Comparison of ENCODE assay signal across 9 mouse cellular contexts in genomic region chr4:155602753-155603152, GRCm38 (mm10). TPM values are rescaled to one million over a fixed set of nuclear protein-coding genes. Genes with fewer than 3 reads are reported as not detected.
DNase-seq lines count a peak whose midpoint lies in the region; ATAC-seq and TF ChIP-seq lines count a peak whose summit lies in the region.
"Had no signal": no experiment of that assay in that cellular context is flagged by ENCODE, and none has a peak within 500 bp of the region (broad histone marks: within the 10 kb centered on the region; RNA-seq: fewer than 3 reads in every experiment).

No protein-coding gene starts in this region.

- H3K9me3 ChIP-seq in heart, embryonic 14.5 days (ENCODE audit: control insufficient read depth, low read length) = no peaks in the 10 kb centered on the region
- no peaks in the 10 kb centered on the region for H3K9me3 ChIP-seq in G1E (replicated peaks)
- no peaks in the 10 kb centered on the region for H3K9me3 ChIP-seq in forebrain, postnatal 0 days (ENCODE audit: low read length)
- no peaks in the 10 kb centered on the region for H3K9me3 ChIP-seq in liver, embryonic 16.5 days (replicated peaks; ENCODE audit: control insufficient read depth, low read length)

- no peak for ATAC-seq in heart, embryonic 14.5 days (ENCODE audit: insufficient number of reproducible peaks, insufficient read depth, low FRiP score, low read depth)
- no peak for ATAC-seq in G1E (ENCODE audit: extremely low read depth, insufficient number of reproducible peaks, low FRiP score, poor library complexity, severe bottlenecking)
- no peak for ATAC-seq in forebrain, postnatal 0 days
- no peak for ATAC-seq in liver, embryonic 16.5 days (ENCODE audit: low read depth)

- TF ChIP-seq CTCF in G1E (IDR thresholded peaks at IDR 0.05; ENCODE audit: low read depth, low read length) = no peak
- no peak for TF ChIP-seq CTCF in forebrain, postnatal 0 days (IDR thresholded peaks at IDR 0.05; ENCODE audit: low read depth)

- H3K4me2 ChIP-seq in heart, embryonic 14.5 days (ENCODE audit: low read length) = peak overlapping the region; percentile 93
- H3K4me2 ChIP-seq in forebrain, postnatal 0 days (ENCODE audit: low read depth) = peak overlapping the region; percentile 83
- peak overlapping the region; percentile 88 for H3K4me2 ChIP-seq in liver, embryonic 16.5 days (ENCODE audit: low read depth, low read length)

- 77% methylated on average over 1 of the region's 1 CpGs for WGBS in heart, embryonic 14.5 days
- 100% methylated on average over 1 of the region's 1 CpGs for WGBS in forebrain, postnatal 0 days
- 28% methylated on average over 1 of the region's 1 CpGs for WGBS in liver, embryonic 16.5 days (ENCODE audit: insufficient replicate concordance)

- H3K27ac ChIP-seq in heart, embryonic 14.5 days (replicated peaks in 1 of 2; ENCODE audit: control insufficient read depth in 1 of 2, insufficient read depth in 1 of 2, low read depth in 2 of 2, low read length in 2 of 2) = no peak overlapping the region
- no peak overlapping the region for H3K27ac ChIP-seq in forebrain, postnatal 0 days (ENCODE audit: low read depth, low read length)
- H3K27ac ChIP-seq in liver, embryonic 16.5 days (ENCODE audit: low read length) = peak overlapping the region; percentile 95

- no peak for DNase-seq in heart, postnatal 14 days
- no peak for DNase-seq in G1E (ENCODE audit: low spot score)
- DNase-seq in forebrain, postnatal 0 days = no peak
- DNase-seq in right cerebral cortex, adult 18-20 months = no peak
- DNase-seq in urinary bladder, postnatal 14 days (ENCODE audit: low spot score) = no peak
- no peak for DNase-seq in thymus, postnatal 36 days
- DNase-seq: cerebellum, adult 11-12 months had no signal

- peaks cover 0 to 11% of the 10 kb centered on the region in 2 experiments; a peak in 2 of 4 replicates for H3K4me1 ChIP-seq in heart, embryonic 14.5 days (ENCODE audit: control insufficient read depth in 2 of 2, insufficient read depth in 2 of 2, low read length in 2 of 2)
- peaks cover 53% of the 10 kb centered on the region for H3K4me1 ChIP-seq in G1E (ENCODE audit: insufficient read depth, low read depth, low read length)
- peaks cover 13% of the 10 kb centered on the region; the same call in 1 of the 2 replicates for H3K4me1 ChIP-seq in forebrain, postnatal 0 days (ENCODE audit: insufficient read depth)
- peaks cover 32% of the 10 kb centered on the region for H3K4me1 ChIP-seq in liver, embryonic 16.5 days (ENCODE audit: control insufficient read depth, low read depth, low read length)

- H3K36me3 ChIP-seq in heart, embryonic 14.5 days (ENCODE audit: control insufficient read depth, insufficient read depth, low read length) = peaks cover 28% of the 10 kb centered on the region
- peaks cover 50% of the 10 kb centered on the region for H3K36me3 ChIP-seq in G1E (replicated peaks)
- H3K36me3 ChIP-seq in forebrain, postnatal 0 days (ENCODE audit: insufficient read depth) = no peaks in the 10 kb centered on the region
- H3K36me3 ChIP-seq in liver, embryonic 16.5 days (ENCODE audit: control insufficient read depth, insufficient read depth) = no peaks in the 10 kb centered on the region

- peak overlapping the region in 1 of 2 experiments; percentile 97; a peak in 2 of 4 replicates for H3K4me3 ChIP-seq in heart, embryonic 14.5 days (ENCODE audit: control insufficient read depth in 1 of 2, insufficient read depth in 1 of 2, low read depth in 1 of 2, low read length in 2 of 2)
- H3K4me3 ChIP-seq in G1E (ENCODE audit: low read depth, low read length) = peak overlapping the region; percentile 94
- peak overlapping the region; percentile 79; the same call in 1 of the 2 replicates for H3K4me3 ChIP-seq in forebrain, postnatal 0 days (ENCODE audit: low read depth, low read length)
- H3K4me3 ChIP-seq in liver, embryonic 16.5 days (ENCODE audit: low read depth, low read length) = peak overlapping the region; percentile 96

- H3K27me3 ChIP-seq in heart, embryonic 14.5 days (ENCODE audit: control insufficient read depth, insufficient read depth, low read length) = no peaks in the 10 kb centered on the region
- H3K27me3 ChIP-seq in G1E (ENCODE audit: insufficient read depth, low read length) = no peaks in the 10 kb centered on the region
- no peaks in the 10 kb centered on the region for H3K27me3 ChIP-seq in forebrain, postnatal 0 days (ENCODE audit: insufficient read depth, low read length)
- no peaks in the 10 kb centered on the region for H3K27me3 ChIP-seq in liver, embryonic 16.5 days (ENCODE audit: control insufficient read depth, insufficient read depth, low read depth, low read length)

- intact Hi-C loops in heart, postnatal 14 days (cut with DNase I) = no loop called here

- peak overlapping the region; percentile 94; the same call in 1 of the 2 replicates for H3K9ac ChIP-seq in heart, embryonic 14.5 days (ENCODE audit: low read length)
- no peak overlapping the region for H3K9ac ChIP-seq in forebrain, postnatal 0 days
- H3K9ac ChIP-seq in liver, embryonic 16.5 days (ENCODE audit: low read depth, low read length) = peak overlapping the region; percentile 91

RNA-seq across cellular contexts. Expression of gene Slc35e2, which starts 1.5 kb away (rescaled TPM):
- polyA plus RNA-seq in heart, embryonic 14.5 days (2014; fragmentation: Nextera tagmentation; extraction: Ambion mirVana) = 7.7 and 8.5 TPM in 2 replicates
- 10 to 100 TPM; 11.2 to 11.4 TPM for total RNA-seq in heart, postnatal 14 days (2021)
- total RNA-seq in G1E (2014; fragmentation: Nextera tagmentation) (34.4 and 41.1 TPM in 2 replicates), G1E (2017) (20.3 and 23.3 TPM in 2 replicates)
- 2.0 and 2.3 TPM in 2 replicates for polyA plus RNA-seq in G1E (2012)
- total RNA-seq in forebrain, postnatal 0 days (2014; rRNA removed) = 39.9 and 49.2 TPM in 2 replicates
- polyA plus RNA-seq in forebrain, postnatal 0 days (2015; fragmentation: Nextera tagmentation; extraction: Ambion mirVana) = 8.6 and 10.5 TPM in 2 replicates
- polyA plus RNA-seq in liver, embryonic 16.5 days (2015; fragmentation: Nextera tagmentation; extraction: Ambion mirVana) = 5.6 and 6.4 TPM in 2 replicates

RNA-seq across cellular contexts. Expression of gene Cdk11b, which starts 21.9 kb away (rescaled TPM):
- 33.5 and 36.7 TPM in 2 replicates for polyA plus RNA-seq in heart, embryonic 14.5 days (2014; fragmentation: Nextera tagmentation; extraction: Ambion mirVana)
- total RNA-seq in heart, postnatal 14 days (2021) = 10 to 100 TPM; 25.8 to 28.9 TPM
- 86.4 and 106 TPM in 2 replicates for total RNA-seq in G1E (2014; fragmentation: Nextera tagmentation)
- 41.4 and 53.3 TPM in 2 replicates for total RNA-seq in G1E (2017)
- 114 and 144 TPM in 2 replicates for polyA plus RNA-seq in G1E (2012)
- total RNA-seq in forebrain, postnatal 0 days (2014; rRNA removed) = 20.7 and 21.8 TPM in 2 replicates
- 48.7 and 64.7 TPM in 2 replicates for polyA plus RNA-seq in forebrain, postnatal 0 days (2015; fragmentation: Nextera tagmentation; extraction: Ambion mirVana)
- 19.4 and 20.3 TPM in 2 replicates for polyA plus RNA-seq in liver, embryonic 16.5 days (2015; fragmentation: Nextera tagmentation; extraction: Ambion mirVana)

RNA-seq across cellular contexts. Expression of gene Nadk, which starts 40.6 kb away (rescaled TPM):
- polyA plus RNA-seq in heart, embryonic 14.5 days (2014; fragmentation: Nextera tagmentation; extraction: Ambion mirVana) = 49.9 and 51.4 TPM in 2 replicates
- 10 to 100 TPM; 36.6 to 36.7 TPM for total RNA-seq in heart, postnatal 14 days (2021)
- total RNA-seq in G1E (2014; fragmentation: Nextera tagmentation) (50.4 and 61.6 TPM in 2 replicates), G1E (2017) (67.5 and 76.3 TPM in 2 replicates)
- 49.5 and 58.4 TPM in 2 replicates for polyA plus RNA-seq in G1E (2012)
- total RNA-seq in forebrain, postnatal 0 days (2014; rRNA removed) = 86.0 and 89.7 TPM in 2 replicates
- 66.4 and 66.7 TPM in 2 replicates for polyA plus RNA-seq in forebrain, postnatal 0 days (2015; fragmentation: Nextera tagmentation; extraction: Ambion mirVana)
- 42.9 and 45.3 TPM in 2 replicates for polyA plus RNA-seq in liver, embryonic 16.5 days (2015; fragmentation: Nextera tagmentation; extraction: Ambion mirVana)

RNA-seq across cellular contexts. Expression of gene Gm10563, which starts 42.5 kb away (rescaled TPM):
- not detected in 2 replicates for polyA plus RNA-seq in heart, embryonic 14.5 days (2014; fragmentation: Nextera tagmentation; extraction: Ambion mirVana)
- total RNA-seq in heart, postnatal 14 days (2021) = not detected
- not detected in 2 replicates for total RNA-seq in G1E (2014; fragmentation: Nextera tagmentation)
- total RNA-seq in G1E (2017) = not detected in 2 replicates
- polyA plus RNA-seq in G1E (2012) = not detected in 2 replicates
- not detected in 2 replicates for total RNA-seq in forebrain, postnatal 0 days (2014; rRNA removed)
- polyA plus RNA-seq in forebrain, postnatal 0 days (2015; fragmentation: Nextera tagmentation; extraction: Ambion mirVana) = not detected in 2 replicates
- not detected in 2 replicates for polyA plus RNA-seq in liver, embryonic 16.5 days (2015; fragmentation: Nextera tagmentation; extraction: Ambion mirVana)

RNA-seq across cellular contexts. Expression of gene Mmp23, which starts 50.4 kb away (rescaled TPM):
- 63.1 and 67.1 TPM in 2 replicates for polyA plus RNA-seq in heart, embryonic 14.5 days (2014; fragmentation: Nextera tagmentation; extraction: Ambion mirVana)
- 10 to 100 TPM; 14.5 to 16.8 TPM for total RNA-seq in heart, postnatal 14 days (2021)
- not detected in 2 replicates for total RNA-seq in G1E (2014; fragmentation: Nextera tagmentation)
- total RNA-seq in G1E (2017) = 0.12 and 0.71 TPM in 2 replicates
- 0.08 and 0.29 TPM in 2 replicates for polyA plus RNA-seq in G1E (2012)
- 6.0 TPM in 2 replicates for total RNA-seq in forebrain, postnatal 0 days (2014; rRNA removed)
- polyA plus RNA-seq in forebrain, postnatal 0 days (2015; fragmentation: Nextera tagmentation; extraction: Ambion mirVana) = 2.5 and 2.9 TPM in 2 replicates
- 4.1 and 4.9 TPM in 2 replicates for polyA plus RNA-seq in liver, embryonic 16.5 days (2015; fragmentation: Nextera tagmentation; extraction: Ambion mirVana)
